23 mouse cellular contexts compared by ENCODE assay signal in genomic region chrX:159881576-159881975, GRCm38 (mm10).
"Had no signal": no experiment of that assay in that cellular context is flagged by ENCODE, and none has a peak within 500 bp of the region (broad histone marks: within the 10 kb centered on the region; RNA-seq: fewer than 3 reads in every experiment).

No protein-coding gene starts in this region.

- ATAC-seq: liver, embryonic 12.5 days had no signal

- H3K4me3 ChIP-seq: limb, embryonic 10.5 days; limb, embryonic 13.5 days; liver, embryonic 12.5 days; liver, embryonic 15.5 days; lung, embryonic 15.5 days; megakaryocyte, embryonic 14.5 days; midbrain, embryonic 10.5 days had no signal

- H3K27ac ChIP-seq: limb, embryonic 10.5 days; limb, embryonic 13.5 days; liver, embryonic 12.5 days; liver, embryonic 15.5 days; lung, embryonic 15.5 days; midbrain, embryonic 10.5 days; stomach, postnatal 0 days had no signal

- DNase-seq: kidney, adult 9 months; kidney, postnatal 14 days; kidney, postnatal 4 days; layer of hippocampus, adult 9-11 months; liver; lung, adult 18-20 months; lung, postnatal 10 days; lung, postnatal 36 days; midbrain, embryonic 14.5 days; right cerebral cortex, adult 18-20 months; right cerebral cortex, postnatal 14 days; right cerebral cortex, postnatal 4 days; thymus, adult 2 months; thymus, postnatal 14 days; thymus, postnatal 4 days had no signal

- H3K27me3 ChIP-seq: liver, embryonic 12.5 days; liver, embryonic 15.5 days had no signal

- H3K9ac ChIP-seq: limb, embryonic 13.5 days; liver, embryonic 12.5 days; liver, embryonic 15.5 days; lung, embryonic 15.5 days had no signal

- H3K4me2 ChIP-seq: limb, embryonic 13.5 days; liver, embryonic 12.5 days; liver, embryonic 15.5 days; lung, embryonic 15.5 days had no signal

- H3K4me1 ChIP-seq: limb, embryonic 10.5 days; limb, embryonic 13.5 days; liver, embryonic 12.5 days; liver, embryonic 15.5 days; lung, embryonic 15.5 days; megakaryocyte, embryonic 14.5 days had no signal

- H3K36me3 ChIP-seq: limb, embryonic 10.5 days; limb, embryonic 13.5 days; liver, embryonic 12.5 days; liver, embryonic 15.5 days; lung, embryonic 15.5 days; midbrain, embryonic 10.5 days had no signal

- H3K9me3 ChIP-seq: limb, embryonic 10.5 days; limb, embryonic 13.5 days; liver, embryonic 12.5 days; liver, embryonic 15.5 days; lung, embryonic 15.5 days; megakaryocyte, embryonic 14.5 days; midbrain, embryonic 10.5 days had no signal
